Mouse (Mus musculus) ES-E14 (cell line): ENCODE data around the gene Magi1.

Source experiments
- MAFK ChIP-seq: IDR thresholded peaks from 2 replicates; pipeline ENCODE4 v1.6.1; 2014; ENCODE audit warnings: mild to moderate bottlenecking, low read depth, low read length, inconsistent platforms; ENCODE audit not compliant: insufficient read depth
- ZC3H11A ChIP-seq: IDR thresholded peaks from 2 replicates; pipeline ENCODE4 v1.6.1; 2012; ENCODE audit warnings: low read depth, mild to moderate bottlenecking, inconsistent platforms, low read length, borderline replicate concordance
- ZNF384 ChIP-seq: IDR thresholded peaks from 2 replicates; pipeline ENCODE4 v1.6.1; 2012; ENCODE audit warnings: low read depth, low read length, inconsistent platforms

- TF ChIP-seq ZNF384 (no peak), ZC3H11A (no peak), MAFK (no peak)
Measured at GRCm38 (mm10) chr6:94189379-94189778, 94.3 kb downstream of the Magi1 start.
